Mouse (Mus musculus): Measurements from ENCODE around the gene Tmprss11f.

DNA sequence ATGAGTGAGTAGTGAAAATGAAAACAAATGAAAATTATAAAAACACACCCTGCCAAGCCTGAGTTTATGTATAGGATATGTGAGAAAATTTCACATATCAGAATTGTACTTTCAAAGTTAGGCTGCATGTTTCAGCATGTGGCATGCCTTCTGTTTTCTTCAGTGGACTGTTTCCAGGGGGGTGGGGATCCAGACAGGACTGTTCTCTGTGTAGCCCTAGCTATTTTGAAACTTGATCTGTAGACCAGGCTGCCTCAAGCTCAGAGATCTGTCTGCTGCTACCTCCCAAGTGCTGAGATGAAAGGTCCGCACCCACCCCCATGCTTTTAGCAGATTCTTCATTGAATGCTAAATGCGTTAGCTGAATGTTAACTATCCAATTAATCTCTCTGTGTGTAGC lies 103.5 kb downstream of the Tmprss11f start:
- TF ChIP-seq CTCF (IDR thresholded peaks at IDR 0.05; ENCODE audit: insufficient read depth, low read length) (no peak), POLR2A (IDR thresholded peaks at IDR 0.05; ENCODE audit: borderline replicate concordance, extremely low read depth, low read depth, low read length) (no peak)
